Mouse (Mus musculus): ENCODE data around the gene Vill. TPM values are rescaled to one million over a fixed set of nuclear protein-coding genes. Genes with fewer than 3 reads are reported as not detected.

The Vill gene
- total RNA-seq, 2 experiments from 2014 or later: 6.7 to 9.0 TPM

GRCm38 (mm10) chr9:119034069-119034468 is 18.5 kb upstream of the Vill start:
- DNase-seq (ENCODE audit: low spot score in 2 of 2): no peak

- DNase-seq (ENCODE audit: low spot score in 2 of 2): no peak
These were observed 17.6 kb upstream of the Vill start for GRCm38 (mm10) chr9:119034676-119035665.

GRCm38 (mm10) chr9:119035836-119036235 is 16.7 kb upstream of the Vill start:
- DNase-seq (ENCODE audit: low spot score in 2 of 2): no peak

GRCm38 (mm10) chr9:119037076-119037730 is 15.4 kb upstream of the Vill start:
- no peak for DNase-seq (ENCODE audit: low spot score in 2 of 2)

- no peak for DNase-seq (ENCODE audit: low spot score in 2 of 2)
These were observed 14.0 kb upstream of the Vill start for GRCm38 (mm10) chr9:119038574-119038973.

GRCm38 (mm10) chr9:119040101-119040775 is 12.3 kb upstream of the Vill start:
- no peak for DNase-seq (ENCODE audit: low spot score in 2 of 2)

- no peak for DNase-seq (ENCODE audit: low spot score in 2 of 2)
These were observed 4.2 kb upstream of the Vill start for GRCm38 (mm10) chr9:119048182-119048903.

GRCm38 (mm10) chr9:119051158-119051557 is 1.4 kb upstream of the Vill start:
- DNase-seq (ENCODE audit: low spot score in 2 of 2): no peak

GRCm38 (mm10) chr9:119053964-119054576 is 1.5 kb downstream of the Vill start:
- DNase-seq (ENCODE audit: low spot score in 2 of 2): no peak

GRCm38 (mm10) chr9:119055336-119055735 is 2.8 kb downstream of the Vill start:
- no peak for DNase-seq (ENCODE audit: low spot score in 2 of 2)

GRCm38 (mm10) chr9:119058245-119058644 is 5.7 kb downstream of the Vill start:
- no peak for DNase-seq (ENCODE audit: low spot score in 2 of 2)

GRCm38 (mm10) chr9:119060701-119061100 is 8.1 kb downstream of the Vill start:
- no peak for DNase-seq (ENCODE audit: low spot score in 2 of 2)

- DNase-seq (ENCODE audit: low spot score in 2 of 2): no peak
These were observed 10.6 kb downstream of the Vill start for GRCm38 (mm10) chr9:119063036-119063644.

GRCm38 (mm10) chr9:119064296-119064695 is 11.7 kb downstream of the Vill start:
- no peak for DNase-seq (ENCODE audit: low spot score in 2 of 2)

GRCm38 (mm10) chr9:119067601-119068000 is 15.0 kb downstream of the Vill start:
- DNase-seq (ENCODE audit: low spot score in 2 of 2): peak; percentile 82 to 87

- no peak for DNase-seq (ENCODE audit: low spot score in 2 of 2)
These were observed 15.7 kb downstream of the Vill start for GRCm38 (mm10) chr9:119068266-119068665.

GRCm38 (mm10) chr9:119070173-119070825 is 17.7 kb downstream of the Vill start:
- DNase-seq (ENCODE audit: low spot score in 2 of 2): no peak

GRCm38 (mm10) chr9:119071786-119072185 is 19.2 kb downstream of the Vill start:
- DNase-seq (ENCODE audit: low spot score in 2 of 2): no peak

GRCm38 (mm10) chr9:119073184-119073895 is 20.8 kb downstream of the Vill start:
- no peak for DNase-seq (ENCODE audit: low spot score in 2 of 2)
